Mouse (Mus musculus) kidney, adult 2 months (tissue): Measurements from ENCODE around the gene Cc2d2b. TPM values are rescaled to one million over a fixed set of nuclear protein-coding genes. Genes with fewer than 3 reads are reported as not detected.

Experiments used
- DNase-seq: peaks from one replicate; pipeline ENCODE4 v3.0.0; 2021
- H3K27ac ChIP-seq: fragments of 200-500 bp; 2 replicates; pipeline ENCODE4 v1.5.1; 2012; ENCODE audit warnings: low read depth, low read length, control low read depth, inconsistent platforms; ENCODE audit not compliant: insufficient read depth
- H3K27me3 ChIP-seq: fragments of 200-500 bp; replicated peaks from 2 replicates; pipeline ENCODE4 v1.6.1; 2012; ENCODE audit warnings: mild to moderate bottlenecking, moderate library complexity, low read length, inconsistent platforms; ENCODE audit not compliant: control insufficient read depth, insufficient read depth
- H3K36me3 ChIP-seq: fragments of 200-500 bp; 2 replicates; pipeline ENCODE4 v1.6.1; 2012; ENCODE audit warnings: mild to moderate bottlenecking, moderate library complexity, low read length, inconsistent platforms; ENCODE audit not compliant: control insufficient read depth, insufficient read depth
- H3K4me1 ChIP-seq: fragments of 200-500 bp; 2 replicates; pipeline ENCODE4 v1.6.1; 2011; ENCODE audit warnings: low read length; ENCODE audit not compliant: control insufficient read depth, insufficient read depth
- H3K4me3 ChIP-seq: fragments of 200-500 bp; 2 replicates; pipeline ENCODE4 v1.5.1; 2011; ENCODE audit warnings: mild to moderate bottlenecking, low read depth, low read length, control low read depth; ENCODE audit not compliant: insufficient read depth
- CTCF ChIP-seq: fragments of 200-500 bp; conservative IDR thresholded peaks from 2 replicates; pipeline ENCODE4 v1.5.1; 2011; ENCODE audit warnings: low read depth, mild to moderate bottlenecking, control low read depth, low read length, moderate library complexity, mixed read lengths; ENCODE audit not compliant: insufficient read depth, insufficient read length
- POLR2A ChIP-seq: fragments of 200-500 bp; IDR thresholded peaks from one replicate; pipeline ENCODE4 v1.6.1; 2011; ENCODE audit warnings: low read depth, low read length, control low read depth
- WGBS: fragments of 180-500 bp; shearing (Covaris S2); methylation state at CpG from one replicate; pipeline ENCODE4 v1.1.7; 2018; 5-methylcytosine and 5-hydroxymethylcytosine counted together
- polyA plus RNA-seq: library from polyadenylated mRNA; depleted of rRNA; stranded (reverse); fragments of >200 nt; gene quantifications from 2 replicates; pipeline ENCODE4 v1.2.3, GENCODE M21; 2012

Gene Cc2d2b
- polyA plus RNA-seq, 1 experiment = not detected

DNA sequence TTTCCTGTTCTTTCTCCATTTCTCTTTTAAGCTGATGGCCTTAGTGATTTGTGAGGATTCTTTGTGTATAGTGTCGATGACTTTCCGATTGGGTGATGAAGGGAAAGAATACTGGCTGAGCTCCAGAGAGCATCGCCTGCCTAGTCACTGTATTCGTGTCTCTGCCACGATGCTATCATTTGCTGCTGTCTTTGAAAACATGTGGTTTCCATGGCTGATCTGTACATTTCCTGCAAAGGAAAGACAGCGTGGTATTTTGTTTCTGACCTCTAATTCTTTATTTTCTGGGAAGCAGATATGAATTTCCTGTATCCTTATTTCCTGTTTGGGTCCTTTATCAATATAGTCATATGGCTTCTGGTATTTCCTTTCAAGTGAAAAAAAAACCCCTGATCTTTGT is 91.8 kb downstream of the Cc2d2b start:
- H3K27ac ChIP-seq = no peak overlapping the region
- TF ChIP-seq POLR2A (no peak), CTCF (no peak)
- H3K36me3 ChIP-seq = no peaks in the 10 kb centered on the region; the same call in 1 of the 2 replicates
- WGBS = 63% methylated on average over 6 of the region's 6 CpGs
- H3K27me3 ChIP-seq = no peaks in the 10 kb centered on the region
- H3K4me3 ChIP-seq = no peak overlapping the region
- peak; percentile 5 for DNase-seq
- H3K4me1 ChIP-seq = no peaks in the 10 kb centered on the region

DNA sequence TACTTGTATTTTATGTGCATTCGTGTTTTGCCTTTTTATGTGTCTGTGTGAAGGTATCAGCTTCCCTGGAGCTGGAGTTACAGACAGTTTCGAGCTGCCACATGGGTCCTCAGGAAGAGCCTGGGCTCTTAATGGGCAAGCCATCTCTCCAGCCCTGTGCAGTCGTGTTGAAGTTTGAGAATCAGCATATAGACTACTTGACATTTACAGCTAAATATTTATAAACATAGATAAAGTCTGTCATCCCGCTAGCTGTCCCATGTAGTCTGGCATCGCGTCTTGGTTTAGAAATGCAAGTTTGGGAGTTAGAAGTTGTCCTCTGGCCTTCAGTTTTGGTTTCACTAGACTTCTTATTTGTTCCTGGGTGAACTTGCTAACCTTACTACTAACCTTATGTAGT is 92.5 kb downstream of the Cc2d2b start:
- no peak for DNase-seq
- Histone ChIP-seq H3K27ac (no peak overlapping the region), H3K36me3 (no peaks in the 10 kb centered on the region; the same call in 1 of the 2 replicates), H3K4me3 (no peak overlapping the region), H3K4me1 (no peaks in the 10 kb centered on the region), H3K27me3 (no peaks in the 10 kb centered on the region)
- WGBS = 85% methylated on average over 6 of the region's 6 CpGs
- TF ChIP-seq POLR2A (no peak), CTCF (no peak)

DNA sequence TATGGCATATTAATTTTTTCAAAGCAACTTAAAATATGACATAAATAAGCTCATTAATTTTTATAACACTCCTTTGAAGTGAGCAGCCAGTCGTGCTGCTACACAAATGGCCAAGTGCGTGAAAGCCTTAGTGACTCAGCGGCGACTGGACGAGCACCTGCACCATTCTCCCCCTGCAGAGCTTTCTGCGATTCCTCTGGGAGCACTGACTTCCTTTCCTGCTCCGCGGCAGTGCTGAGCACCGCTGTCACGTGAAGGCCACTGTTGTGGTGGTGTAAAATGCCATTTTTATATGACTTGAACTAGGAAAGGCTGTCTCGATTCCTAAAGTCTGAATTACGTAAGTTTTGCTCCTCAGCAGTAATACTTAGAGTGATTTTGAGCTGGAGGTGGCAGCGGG is 93.0 kb downstream of the Cc2d2b start:
- DNase-seq = no peak
- TF ChIP-seq POLR2A = no peak
- TF ChIP-seq CTCF = no peak
- Histone ChIP-seq H3K4me3 (no peak overlapping the region), H3K4me1 (no peaks in the 10 kb centered on the region), H3K27me3 (no peaks in the 10 kb centered on the region), H3K27ac (no peak overlapping the region), H3K36me3 (peaks cover 1% of the 10 kb centered on the region; the same call in 1 of the 2 replicates)
- WGBS = 68% methylated on average over 13 of the region's 13 CpGs

- peaks cover 2% of the 10 kb centered on the region; the same call in 1 of the 2 replicates for H3K36me3 ChIP-seq
- H3K4me3 ChIP-seq = no peak overlapping the region
- no peaks in the 10 kb centered on the region for H3K27me3 ChIP-seq
- 88% methylated on average over 13 of the region's 13 CpGs for WGBS
- no peak for DNase-seq
- no peak overlapping the region for H3K27ac ChIP-seq
- no peak for TF ChIP-seq CTCF
- TF ChIP-seq POLR2A = no peak
- H3K4me1 ChIP-seq = no peaks in the 10 kb centered on the region
Measured at GRCm38 (mm10) chr19:40844731-40845130, 96.2 kb downstream of the Cc2d2b start.

DNA sequence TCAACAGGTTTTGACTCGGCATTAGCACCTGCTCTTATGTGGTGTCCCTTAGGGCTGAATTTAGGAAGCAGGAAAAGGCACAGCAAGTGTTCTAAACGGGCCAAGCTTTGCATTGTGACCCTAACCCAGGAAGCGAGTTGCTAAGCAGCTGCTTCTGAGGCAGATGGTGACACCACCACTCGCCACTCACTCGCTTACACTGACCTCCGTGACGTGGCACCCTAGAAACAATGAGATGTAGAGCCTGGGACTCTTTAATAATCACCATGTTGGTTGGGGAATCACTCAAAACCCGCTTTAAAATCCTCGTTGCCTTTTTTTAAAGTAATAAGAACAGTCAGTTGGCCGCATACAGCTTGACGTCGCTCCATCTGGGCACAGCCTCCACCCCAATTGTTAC is 100.8 kb downstream of the Cc2d2b start:
- Histone ChIP-seq H3K27ac (no peak overlapping the region), H3K27me3 (no peaks in the 10 kb centered on the region), H3K4me1 (no peaks in the 10 kb centered on the region), H3K36me3 (peaks cover 2% of the 10 kb centered on the region; the same call in 1 of the 2 replicates), H3K4me3 (no peak overlapping the region)
- DNase-seq = no peak
- TF ChIP-seq CTCF = no peak
- no peak for TF ChIP-seq POLR2A
- WGBS = 89% methylated on average over 12 of the region's 12 CpGs

DNA sequence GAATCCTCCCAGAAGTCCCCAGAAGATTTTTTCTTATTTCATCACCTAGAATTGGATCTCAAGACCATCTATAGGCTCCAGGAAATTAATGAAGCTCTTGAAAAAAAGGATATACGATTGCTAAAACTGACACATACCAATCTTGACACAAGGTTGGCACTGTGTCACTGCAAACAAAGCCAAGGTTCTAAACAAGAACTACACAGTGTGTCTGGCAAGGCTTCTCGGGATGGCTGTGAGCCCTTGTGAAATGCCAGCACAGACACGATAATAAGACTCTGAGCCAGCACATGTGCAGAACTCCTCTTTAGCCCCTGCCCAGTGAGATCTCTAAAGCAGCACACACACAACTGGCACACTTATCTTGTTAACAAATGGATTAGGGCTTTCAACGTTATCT is 111.0 kb downstream of the Cc2d2b start:
- no peak overlapping the region for H3K27ac ChIP-seq
- no peaks in the 10 kb centered on the region for H3K27me3 ChIP-seq
- no peaks in the 10 kb centered on the region for H3K36me3 ChIP-seq
- H3K4me3 ChIP-seq = no peak overlapping the region
- DNase-seq = no peak
- 50% methylated on average over 4 of the region's 4 CpGs for WGBS
- H3K4me1 ChIP-seq = no peaks in the 10 kb centered on the region
- TF ChIP-seq CTCF (no peak), POLR2A (no peak)

- TF ChIP-seq CTCF (no peak), POLR2A (no peak)
- H3K4me1 ChIP-seq = no peaks in the 10 kb centered on the region
Measured at GRCm38 (mm10) chr19:40868284-40868683, 119.7 kb downstream of the Cc2d2b start.

GRCm38 (mm10) chr19:40869425-40870105 is 121.0 kb downstream of the Cc2d2b start:
- H3K36me3 ChIP-seq = no peaks in the 10 kb centered on the region
- no peaks in the 10 kb centered on the region for H3K4me1 ChIP-seq
- TF ChIP-seq CTCF (no peak), POLR2A (no peak)
- DNase-seq = no peak
- 92% methylated on average over 3 of the region's 3 CpGs for WGBS
- no peaks in the 10 kb centered on the region; the same call in 1 of the 2 replicates for H3K27me3 ChIP-seq
- no peak overlapping the region for H3K4me3 ChIP-seq
- H3K27ac ChIP-seq = no peak overlapping the region

More at GRCm38 (mm10) chr19:40868284-40868683, 119.7 kb downstream of the Cc2d2b start:
- WGBS = 23% methylated on average over 5 of the region's 5 CpGs
- Histone ChIP-seq H3K27ac (no peak overlapping the region), H3K36me3 (no peaks in the 10 kb centered on the region), H3K4me3 (no peak overlapping the region), H3K27me3 (no peaks in the 10 kb centered on the region)
- DNase-seq = no peak
